Mouse (Mus musculus) small intestine, adult 2 months (tissue): ENCODE data around the gene Clca3a1.

ENCODE experiments used
- CTCF ChIP-seq: fragments of 200-500 bp; IDR thresholded peaks from 2 replicates; pipeline ENCODE4 v1.5.1; 2012; ENCODE audit warnings: low read depth, mild to moderate bottlenecking, control low read depth, inconsistent platforms, low read length, moderate library complexity, mixed read lengths; ENCODE audit not compliant: insufficient replicate concordance, insufficient read length; ENCODE audit errors: extremely low read depth
- POLR2A ChIP-seq: fragments of 200-500 bp; IDR thresholded peaks from 2 replicates; pipeline ENCODE4 v1.6.1; 2012; ENCODE audit warnings: low read depth, mild to moderate bottlenecking, control low read depth, inconsistent platforms, low read length, moderate library complexity

DNA sequence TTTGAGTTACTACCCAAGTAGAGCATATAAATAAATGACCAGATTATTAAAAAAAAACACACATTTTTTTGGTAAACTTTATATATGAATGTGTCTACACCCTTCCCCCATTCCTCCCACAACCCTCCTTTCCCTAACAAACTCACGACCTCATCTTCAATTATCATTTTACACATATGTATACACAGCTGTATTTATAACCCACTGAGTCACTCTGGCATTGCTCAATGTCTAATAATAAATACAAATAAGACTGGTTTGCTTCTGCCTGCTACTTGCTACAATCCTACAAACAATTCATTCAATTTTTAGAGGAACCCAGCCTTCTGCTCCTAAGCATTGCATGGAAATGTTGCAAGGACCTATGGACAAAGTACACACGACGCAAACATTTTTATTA is 1.1 kb downstream of the Clca3a1 start:
- TF ChIP-seq POLR2A = no peak
- no peak for TF ChIP-seq CTCF
